Mouse (Mus musculus): ENCODE measurements at regions not wholly inside any gene's neighbourhood (a gene's known extent, or its start where the extent isn't known, plus 50 kb on each side); places are given as distances from the start of the nearest gene placed in this dataset.

GRCm38 (mm10) chr1:193430231-193430630, 60.1 kb upstream of the Camk1g start:
- Histone ChIP-seq H3K27me3 (ENCODE audit: control insufficient read depth, insufficient read depth, insufficient read length) (no peaks in the 10 kb centered on the region), H3K4me3 (no peak overlapping the region), H3K4me2 (ENCODE audit: low read depth) (no peak overlapping the region), H3K36me3 (ENCODE audit: control insufficient read depth, insufficient read depth) (no peaks in the 10 kb centered on the region), H3ac (ENCODE audit: control insufficient read depth, insufficient read length) (no peak overlapping the region), H3K79me2 (ENCODE audit: control insufficient read depth, insufficient read depth) (no peaks in the 10 kb centered on the region)
- TF ChIP-seq MYOD1 (IDR thresholded peaks at IDR 0.05; ENCODE audit: control insufficient read depth in 1 of 3, insufficient read length in 2 of 3, low read depth in 2 of 3) (no peak), CEBPB (IDR thresholded peaks at IDR 0.05; ENCODE audit: insufficient read depth, poor library complexity, severe bottlenecking) (no peak), MAX (IDR thresholded peaks at IDR 0.05; ENCODE audit: low read depth) (no peak), USF1 (IDR thresholded peaks at IDR 0.05; ENCODE audit: low read depth) (no peak), REST (IDR thresholded peaks at IDR 0.05; ENCODE audit: insufficient read depth, insufficient read length) (no peak), E2F4 (IDR thresholded peaks at IDR 0.05; ENCODE audit: insufficient read depth) (no peak), POLR2A (IDR thresholded peaks at IDR 0.05; ENCODE audit: insufficient read length, low read depth) (no peak), TCF3 (IDR thresholded peaks at IDR 0.05; ENCODE audit: insufficient read length, low read depth) (no peak), TCF12 (IDR thresholded peaks at IDR 0.05; ENCODE audit: insufficient read depth, poor library complexity, severe bottlenecking) (no peak), MYOG (IDR thresholded peaks at IDR 0.05; ENCODE audit: control insufficient read depth in 1 of 3, insufficient read depth in 1 of 3, insufficient read length in 2 of 3, low read depth in 2 of 3) (no peak), POLR2AphosphoS2 (IDR thresholded peaks at IDR 0.05; ENCODE audit: insufficient read length, low read depth) (no peak), SRF (IDR thresholded peaks at IDR 0.05; ENCODE audit: control insufficient read depth, insufficient read length, low read depth) (no peak)

GRCm38 (mm10) chr1:193423653-193424075, 53.6 kb upstream of the Camk1g start:
- Histone ChIP-seq H3K36me3 (ENCODE audit: control insufficient read depth, insufficient read depth) (no peaks in the 10 kb centered on the region), H3K4me3 (no peak overlapping the region), H3K27me3 (ENCODE audit: control insufficient read depth, insufficient read depth, insufficient read length) (no peaks in the 10 kb centered on the region), H3K79me2 (ENCODE audit: control insufficient read depth, insufficient read depth) (no peaks in the 10 kb centered on the region), H3ac (ENCODE audit: control insufficient read depth, insufficient read length) (no peak overlapping the region), H3K4me2 (ENCODE audit: low read depth) (no peak overlapping the region)
- TF ChIP-seq TCF3 (IDR thresholded peaks at IDR 0.05; ENCODE audit: insufficient read length, low read depth): no peak
- no peak for TF ChIP-seq POLR2A (IDR thresholded peaks at IDR 0.05; ENCODE audit: insufficient read length, low read depth)
- TF ChIP-seq REST (IDR thresholded peaks at IDR 0.05; ENCODE audit: insufficient read depth, insufficient read length): no peak
- TF ChIP-seq MAX (IDR thresholded peaks at IDR 0.05; ENCODE audit: low read depth): no peak
- TF ChIP-seq MYOD1 (IDR thresholded peaks at IDR 0.05; ENCODE audit: control insufficient read depth in 1 of 3, insufficient read length in 2 of 3, low read depth in 2 of 3): no peak
- TF ChIP-seq MYOG (IDR thresholded peaks at IDR 0.05; ENCODE audit: control insufficient read depth in 1 of 3, insufficient read depth in 1 of 3, insufficient read length in 2 of 3, low read depth in 2 of 3): no peak
- TF ChIP-seq TCF12 (IDR thresholded peaks at IDR 0.05; ENCODE audit: insufficient read depth, poor library complexity, severe bottlenecking): no peak
- no peak for TF ChIP-seq POLR2AphosphoS2 (IDR thresholded peaks at IDR 0.05; ENCODE audit: insufficient read length, low read depth)
- TF ChIP-seq USF1 (IDR thresholded peaks at IDR 0.05; ENCODE audit: low read depth): no peak
- no peak for TF ChIP-seq CEBPB (IDR thresholded peaks at IDR 0.05; ENCODE audit: insufficient read depth, poor library complexity, severe bottlenecking)
- TF ChIP-seq SRF (IDR thresholded peaks at IDR 0.05; ENCODE audit: control insufficient read depth, insufficient read length, low read depth): no peak
- no peak for TF ChIP-seq E2F4 (IDR thresholded peaks at IDR 0.05; ENCODE audit: insufficient read depth)

- Histone ChIP-seq H3K27me3 (ENCODE audit: control insufficient read depth, insufficient read depth, insufficient read length) (no peaks in the 10 kb centered on the region), H3K79me2 (ENCODE audit: control insufficient read depth, insufficient read depth) (no peaks in the 10 kb centered on the region), H3K4me3 (no peak overlapping the region), H3K4me2 (ENCODE audit: low read depth) (no peak overlapping the region), H3K36me3 (ENCODE audit: control insufficient read depth, insufficient read depth) (no peaks in the 10 kb centered on the region), H3ac (ENCODE audit: control insufficient read depth, insufficient read length) (no peak overlapping the region)
- TF ChIP-seq E2F4 (IDR thresholded peaks at IDR 0.05; ENCODE audit: insufficient read depth): no peak
- TF ChIP-seq POLR2AphosphoS2 (IDR thresholded peaks at IDR 0.05; ENCODE audit: insufficient read length, low read depth): no peak
- no peak for TF ChIP-seq SRF (IDR thresholded peaks at IDR 0.05; ENCODE audit: control insufficient read depth, insufficient read length, low read depth)
- TF ChIP-seq MAX (IDR thresholded peaks at IDR 0.05; ENCODE audit: low read depth): no peak
- no peak for TF ChIP-seq TCF3 (IDR thresholded peaks at IDR 0.05; ENCODE audit: insufficient read length, low read depth)
- no peak for TF ChIP-seq POLR2A (IDR thresholded peaks at IDR 0.05; ENCODE audit: insufficient read length, low read depth)
- no peak for TF ChIP-seq MYOG (IDR thresholded peaks at IDR 0.05; ENCODE audit: control insufficient read depth in 1 of 3, insufficient read depth in 1 of 3, insufficient read length in 2 of 3, low read depth in 2 of 3)
- no peak for TF ChIP-seq MYOD1 (IDR thresholded peaks at IDR 0.05; ENCODE audit: control insufficient read depth in 1 of 3, insufficient read length in 2 of 3, low read depth in 2 of 3)
- no peak for TF ChIP-seq TCF12 (IDR thresholded peaks at IDR 0.05; ENCODE audit: insufficient read depth, poor library complexity, severe bottlenecking)
- TF ChIP-seq USF1 (IDR thresholded peaks at IDR 0.05; ENCODE audit: low read depth): no peak
- TF ChIP-seq REST (IDR thresholded peaks at IDR 0.05; ENCODE audit: insufficient read depth, insufficient read length): no peak
- no peak for TF ChIP-seq CEBPB (IDR thresholded peaks at IDR 0.05; ENCODE audit: insufficient read depth, poor library complexity, severe bottlenecking)
Observed at GRCm38 (mm10) chr1:193422886-193423285, 52.8 kb upstream of the Camk1g start.

GRCm38 (mm10) chr1:193421820-193422219, 51.7 kb upstream of the Camk1g start:
- no peak overlapping the region for H3K4me2 ChIP-seq (ENCODE audit: low read depth)
- H3K36me3 ChIP-seq (ENCODE audit: control insufficient read depth, insufficient read depth): no peaks in the 10 kb centered on the region
- H3K27me3 ChIP-seq (ENCODE audit: control insufficient read depth, insufficient read depth, insufficient read length): no peaks in the 10 kb centered on the region
- H3K4me3 ChIP-seq: no peak overlapping the region
- H3ac ChIP-seq (ENCODE audit: control insufficient read depth, insufficient read length): no peak overlapping the region
- TF ChIP-seq REST (IDR thresholded peaks at IDR 0.05; ENCODE audit: insufficient read depth, insufficient read length): no peak
- TF ChIP-seq TCF3 (IDR thresholded peaks at IDR 0.05; ENCODE audit: insufficient read length, low read depth): no peak
- TF ChIP-seq POLR2AphosphoS2 (IDR thresholded peaks at IDR 0.05; ENCODE audit: insufficient read length, low read depth): no peak
- TF ChIP-seq SRF (IDR thresholded peaks at IDR 0.05; ENCODE audit: control insufficient read depth, insufficient read length, low read depth): no peak
- no peak for TF ChIP-seq CEBPB (IDR thresholded peaks at IDR 0.05; ENCODE audit: insufficient read depth, poor library complexity, severe bottlenecking)
- TF ChIP-seq TCF12 (IDR thresholded peaks at IDR 0.05; ENCODE audit: insufficient read depth, poor library complexity, severe bottlenecking): no peak
- TF ChIP-seq POLR2A (IDR thresholded peaks at IDR 0.05; ENCODE audit: insufficient read length, low read depth): no peak
- TF ChIP-seq USF1 (IDR thresholded peaks at IDR 0.05; ENCODE audit: low read depth): no peak
- no peak for TF ChIP-seq E2F4 (IDR thresholded peaks at IDR 0.05; ENCODE audit: insufficient read depth)
- TF ChIP-seq MYOD1 (IDR thresholded peaks at IDR 0.05; ENCODE audit: control insufficient read depth in 1 of 3, insufficient read length in 2 of 3, low read depth in 2 of 3): no peak
- no peak for TF ChIP-seq MAX (IDR thresholded peaks at IDR 0.05; ENCODE audit: low read depth)
- no peak for TF ChIP-seq MYOG (IDR thresholded peaks at IDR 0.05; ENCODE audit: control insufficient read depth in 1 of 3, insufficient read depth in 1 of 3, insufficient read length in 2 of 3, low read depth in 2 of 3)
- H3K79me2 ChIP-seq (ENCODE audit: control insufficient read depth, insufficient read depth): no peaks in the 10 kb centered on the region

All from myocyte (in vitro differentiated cells).